Mouse (Mus musculus) limb, embryonic 13.5 days (tissue): ENCODE measurements at regions not wholly inside any gene's neighbourhood (a gene's known extent, or its start where the extent isn't known, plus 50 kb on each side); places are given as distances from the start of the nearest gene placed in this dataset.

Experiments
- ATAC-seq: fragments of 200-750 bp; cut with Nextera tagmentation; 2 replicates; pipeline ENCODE4 v1.8.0; 2017; ENCODE audit warnings: low read depth, moderate number of reproducible peaks, moderate TSS enrichment; ENCODE audit not compliant: low FRiP score
- H3K27ac ChIP-seq: fragments of 300-500 bp; sonication (generic); 2 replicates; pipeline ENCODE4 v1.5.1; 2015; ENCODE audit warnings: inconsistent platforms, mild to moderate bottlenecking, moderate library complexity
- H3K27me3 ChIP-seq: fragments of 300-500 bp; sonication (generic); 2 replicates; pipeline ENCODE4 v1.6.1; 2015; ENCODE audit warnings: mild to moderate bottlenecking, inconsistent platforms
- H3K36me3 ChIP-seq: fragments of 300-500 bp; sonication (generic); 2 replicates; pipeline ENCODE4 v1.6.1; 2015; ENCODE audit warnings: inconsistent platforms, mild to moderate bottlenecking, moderate library complexity
- H3K4me1 ChIP-seq: fragments of 300-500 bp; sonication (generic); 2 replicates; pipeline ENCODE4 v1.6.1; 2015; ENCODE audit warnings: inconsistent platforms
- H3K4me2 ChIP-seq: fragments of 300-500 bp; sonication (generic); replicated peaks from 2 replicates; pipeline ENCODE4 v1.6.1; 2015; ENCODE audit warnings: inconsistent platforms, mild to moderate bottlenecking, moderate library complexity
- H3K4me3 ChIP-seq: fragments of 300-500 bp; sonication (generic); 2 replicates; pipeline ENCODE4 v1.5.1; 2015; ENCODE audit warnings: moderate library complexity, mild to moderate bottlenecking, inconsistent platforms
- H3K9ac ChIP-seq: fragments of 300-500 bp; sonication (generic); 2 replicates; pipeline ENCODE4 v1.6.1; 2015; ENCODE audit warnings: mild to moderate bottlenecking, inconsistent platforms
- H3K9me3 ChIP-seq: fragments of 300-500 bp; sonication (generic); 2 replicates; pipeline ENCODE4 v1.6.1; 2016; ENCODE audit warnings: inconsistent platforms
- WGBS: fragments of 180-500 bp; shearing (Covaris S2); methylation state at CpG from one replicate; pipeline ENCODE4 v1.1.7; 2015; 5-methylcytosine and 5-hydroxymethylcytosine counted together

GRCm38 (mm10) chr2:27812946-27813345 lies 73.3 kb upstream of the Col5a1 start:
- 0 out of 2 replicates have a peak, but pooled peaks cover 3% of the 10 kb centered on the region for H3K9me3 ChIP-seq
- no peak for ATAC-seq
- peaks cover 30% of the 10 kb centered on the region for H3K4me1 ChIP-seq
- no peak overlapping the region for H3K4me3 ChIP-seq
- 24% methylated on average over 3 of the region's 3 CpGs for WGBS
- H3K36me3 ChIP-seq = no peaks in the 10 kb centered on the region
- H3K9ac ChIP-seq = no peak overlapping the region
- no peaks in the 10 kb centered on the region for H3K27me3 ChIP-seq
- H3K27ac ChIP-seq = peak overlapping the region; percentile 84
- H3K4me2 ChIP-seq = peak overlapping the region; percentile 31

GRCm38 (mm10) chr2:27813370-27813769 lies 72.9 kb upstream of the Col5a1 start:
- no peak overlapping the region for H3K9ac ChIP-seq
- peaks cover 34% of the 10 kb centered on the region for H3K4me1 ChIP-seq
- H3K4me2 ChIP-seq = peak overlapping the region; percentile 31
- no peaks in the 10 kb centered on the region for H3K36me3 ChIP-seq
- H3K27me3 ChIP-seq = no peaks in the 10 kb centered on the region
- ATAC-seq = peak; percentile 89
- WGBS = 17% methylated on average over 6 of the region's 6 CpGs
- H3K27ac ChIP-seq = peak overlapping the region; percentile 84
- 0 out of 2 replicates have a peak, but pooled peaks cover under 1% of the 10 kb centered on the region for H3K9me3 ChIP-seq
- H3K4me3 ChIP-seq = no peak overlapping the region

GRCm38 (mm10) chr2:27818656-27819055 lies 67.6 kb upstream of the Col5a1 start:
- 47% methylated on average over 4 of the region's 4 CpGs for WGBS
- H3K27ac ChIP-seq = peak overlapping the region; percentile 73; the same call in 1 of the 2 replicates
- H3K9me3 ChIP-seq = no peaks in the 10 kb centered on the region
- no peak overlapping the region for H3K9ac ChIP-seq
- no peaks in the 10 kb centered on the region for H3K36me3 ChIP-seq
- no peak overlapping the region for H3K4me2 ChIP-seq
- no peak for ATAC-seq
- no peaks in the 10 kb centered on the region for H3K27me3 ChIP-seq
- no peak overlapping the region for H3K4me3 ChIP-seq
- peaks cover 26% of the 10 kb centered on the region for H3K4me1 ChIP-seq

GRCm38 (mm10) chr2:27826826-27827225 lies 59.4 kb upstream of the Col5a1 start:
- no peak overlapping the region for H3K4me2 ChIP-seq
- WGBS = 91% methylated on average over 2 of the region's 2 CpGs

GRCm38 (mm10) chr2:27827582-27827981 lies 58.6 kb upstream of the Col5a1 start:
- peak overlapping the region; percentile 52; the same call in 1 of the 2 replicates for H3K27ac ChIP-seq
- no peaks in the 10 kb centered on the region for H3K36me3 ChIP-seq
- ATAC-seq = 0 out of 2 replicates have a peak, but pooled peaks have one; percentile 41
- H3K9me3 ChIP-seq = no peaks in the 10 kb centered on the region
- WGBS = 80% methylated on average over 5 of the region's 5 CpGs
- no peaks in the 10 kb centered on the region for H3K27me3 ChIP-seq
- no peak overlapping the region for H3K9ac ChIP-seq
- H3K4me3 ChIP-seq = no peak overlapping the region
- no peak overlapping the region for H3K4me2 ChIP-seq
- peaks cover 39% of the 10 kb centered on the region for H3K4me1 ChIP-seq

More at GRCm38 (mm10) chr2:27826826-27827225, 59.4 kb upstream of the Col5a1 start:
- ATAC-seq = 0 out of 2 replicates have a peak, but pooled peaks have one; percentile 30
- H3K4me1 ChIP-seq = peaks cover 32% of the 10 kb centered on the region
- 0 out of 2 replicates have a peak overlapping the region, but pooled peaks have one; percentile 25 for H3K9ac ChIP-seq
- H3K4me3 ChIP-seq = no peak overlapping the region
- H3K27ac ChIP-seq = peak overlapping the region; percentile 52; the same call in 1 of the 2 replicates
- no peaks in the 10 kb centered on the region for H3K27me3 ChIP-seq
- H3K36me3 ChIP-seq = no peaks in the 10 kb centered on the region
- no peaks in the 10 kb centered on the region for H3K9me3 ChIP-seq

- Histone ChIP-seq H3K9ac (no peak overlapping the region), H3K36me3 (no peaks in the 10 kb centered on the region), H3K9me3 (no peaks in the 10 kb centered on the region), H3K4me1 (peaks cover 44% of the 10 kb centered on the region), H3K27me3 (no peaks in the 10 kb centered on the region), H3K27ac (peak overlapping the region; percentile 40; the same call in 1 of the 2 replicates), H3K4me3 (no peak overlapping the region), H3K4me2 (no peak overlapping the region)
- WGBS = 38% methylated on average over 6 of the region's 6 CpGs
- ATAC-seq = no peak
Observed at GRCm38 (mm10) chr2:27828237-27828636, 58.0 kb upstream of the Col5a1 start.

GRCm38 (mm10) chr2:27829551-27829950 lies 56.7 kb upstream of the Col5a1 start:
- H3K4me2 ChIP-seq = no peak overlapping the region
- WGBS = 54% methylated on average over 5 of the region's 5 CpGs
- no peaks in the 10 kb centered on the region for H3K36me3 ChIP-seq
- H3K27ac ChIP-seq = peak overlapping the region; percentile 55; the same call in 1 of the 2 replicates
- H3K27me3 ChIP-seq = no peaks in the 10 kb centered on the region
- no peak overlapping the region for H3K9ac ChIP-seq
- ATAC-seq = 0 out of 2 replicates have a peak, but pooled peaks have one; percentile 7
- peaks cover 54% of the 10 kb centered on the region for H3K4me1 ChIP-seq
- no peak overlapping the region for H3K4me3 ChIP-seq
- no peaks in the 10 kb centered on the region for H3K9me3 ChIP-seq

- Histone ChIP-seq H3K36me3 (no peaks in the 10 kb centered on the region), H3K27me3 (no peaks in the 10 kb centered on the region), H3K4me1 (peaks cover 58% of the 10 kb centered on the region), H3K9me3 (no peaks in the 10 kb centered on the region), H3K27ac (peak overlapping the region; percentile 95), H3K9ac (no peak overlapping the region), H3K4me2 (no peak overlapping the region), H3K4me3 (no peak overlapping the region)
- 75% methylated on average over 4 of the region's 4 CpGs for WGBS
- no peak for ATAC-seq
Observed at GRCm38 (mm10) chr2:27834971-27835370, 51.3 kb upstream of the Col5a1 start.

- Histone ChIP-seq H3K27me3 (no peaks in the 10 kb centered on the region), H3K4me2 (peak overlapping the region; percentile 39; the same call in 1 of the 2 replicates), H3K9me3 (no peaks in the 10 kb centered on the region), H3K9ac (peak overlapping the region; percentile 55), H3K27ac (peak overlapping the region; percentile 95), H3K4me3 (no peak overlapping the region), H3K4me1 (peaks cover 62% of the 10 kb centered on the region), H3K36me3 (no peaks in the 10 kb centered on the region)
- peak; percentile 81 for ATAC-seq
- 17% methylated on average over 10 of the region's 10 CpGs for WGBS
Observed at GRCm38 (mm10) chr2:27835758-27836460, 50.3 kb upstream of the Col5a1 start.
